Mouse (Mus musculus): ENCODE results near the gene Tnfsf13. TPM values are rescaled to one million over a fixed set of nuclear protein-coding genes. Genes with fewer than 3 reads are reported as not detected.
"Not testable (repeated sequence)": the region's sequence is repeated elsewhere in the genome, so short reads cannot be mapped to it uniquely, and the experiment has no call there.

Tnfsf13 gene
- total RNA-seq (2014; rRNA removed) (0.14 and 1.8 TPM in 2 replicates), polyA plus RNA-seq (2015; fragmentation: Nextera tagmentation; extraction: Ambion mirVana) (0.76 and 0.98 TPM in 2 replicates)

DNA sequence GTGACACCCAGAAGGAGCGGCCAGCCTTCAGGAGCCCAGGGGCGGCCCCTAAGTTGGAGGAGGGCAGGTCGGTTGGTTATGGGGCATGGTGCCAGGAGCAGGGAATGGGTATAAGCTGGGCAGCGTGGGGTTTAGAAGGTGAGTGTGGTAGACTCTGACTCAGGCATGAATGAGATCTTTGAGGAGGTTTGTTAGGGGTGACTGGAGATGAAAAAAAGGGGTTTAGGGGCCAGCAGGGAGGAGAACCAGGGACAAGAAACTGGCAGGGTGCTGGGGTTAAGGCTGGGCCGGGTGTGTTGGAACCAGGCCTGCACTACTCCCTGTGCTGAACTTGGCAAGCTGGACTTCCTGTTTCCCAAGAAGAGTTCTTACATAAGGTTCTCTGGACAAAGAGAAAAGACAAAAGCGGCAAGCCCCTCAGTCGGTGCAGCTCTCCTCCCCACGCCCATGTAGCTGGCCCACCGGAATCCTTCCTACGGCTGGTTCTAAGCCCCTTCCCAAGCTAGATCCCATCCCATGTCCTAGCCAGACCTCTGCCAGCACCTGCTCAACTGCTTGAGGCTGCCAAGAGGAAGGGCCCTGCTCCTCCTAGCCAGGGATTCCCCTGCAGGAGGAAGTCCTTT, at the start of gene Tnfsf13:
Gene Tnfsf13, minus strand, starts transcription at position 259 of the 623 bp plus-strand sequence.
- no peak within 1 kb of the TSS for H3K4me3 ChIP-seq (ENCODE audit: low read length)
- peak within 1 kb of the TSS; percentile 37; the same call in 1 of the 2 replicates for H3K9ac ChIP-seq (replicated peaks; ENCODE audit: low read length)
- no peaks in the 10 kb centered on the region for H3K9me3 ChIP-seq (ENCODE audit: low read length)
- WGBS = 25% methylated on average over 10 of the region's 10 CpGs
- no peaks in the 10 kb centered on the region for H3K27me3 ChIP-seq (ENCODE audit: insufficient read depth, low read length)
- ATAC-seq (no peak), DNase-seq (ENCODE audit: low spot score) (peak; percentile 64)
- TF ChIP-seq CTCF (IDR thresholded peaks at IDR 0.05; ENCODE audit: low read depth) = no peak
- peak within 1 kb of the TSS; percentile 79 for H3K27ac ChIP-seq
- no peak within 1 kb of the TSS for H3K4me2 ChIP-seq (ENCODE audit: low read depth, low read length)
- no peaks in the 10 kb centered on the region for H3K36me3 ChIP-seq (ENCODE audit: insufficient read depth, low read length)
- peaks cover 23% of the 10 kb centered on the region for H3K4me1 ChIP-seq (ENCODE audit: insufficient read depth, low read length)

DNA sequence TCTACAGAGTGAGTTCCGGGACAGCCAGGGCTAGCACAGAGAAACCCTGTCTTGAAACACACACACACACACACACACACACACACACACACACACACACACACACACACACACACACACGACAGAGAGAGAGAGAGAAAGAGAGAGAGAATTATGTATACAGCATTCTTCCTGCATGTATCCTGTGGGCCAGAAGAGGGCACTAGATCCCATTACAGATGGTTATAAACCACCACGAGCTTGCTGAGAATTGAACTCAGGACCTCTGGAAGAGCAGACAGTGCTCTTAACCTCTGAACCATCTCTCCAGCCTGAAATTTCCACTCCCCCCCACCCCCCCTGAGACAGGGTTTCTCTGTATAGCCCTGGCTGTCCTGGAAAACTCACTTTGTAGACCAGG, 45.8 kb upstream of the Tnfsf13 start:
- H3K4me2 ChIP-seq (ENCODE audit: low read depth, low read length); H3K9me3 ChIP-seq (ENCODE audit: low read length); H3K4me1 ChIP-seq (ENCODE audit: insufficient read depth, low read length); H3K27ac ChIP-seq; H3K27me3 ChIP-seq (ENCODE audit: insufficient read depth, low read length); ATAC-seq; DNase-seq (ENCODE audit: low spot score); H3K9ac ChIP-seq (replicated peaks; ENCODE audit: low read length); H3K4me3 ChIP-seq (ENCODE audit: low read length): not testable (repeated sequence)
- TF ChIP-seq CTCF (IDR thresholded peaks at IDR 0.05; ENCODE audit: low read depth) = peak; percentile 9; the same call in 1 of the 2 replicates
- H3K36me3 ChIP-seq (ENCODE audit: insufficient read depth, low read length) = peaks cover 24% of the 10 kb centered on the region
- 82% methylated on average over 2 of the region's 3 CpGs for WGBS

GRCm38 (mm10) chr11:69729063-69729462, 43.5 kb upstream of the Tnfsf13 start:
- Histone ChIP-seq H3K27ac (no peak overlapping the region), H3K36me3 (ENCODE audit: insufficient read depth, low read length) (peaks cover 2% of the 10 kb centered on the region), H3K4me1 (ENCODE audit: insufficient read depth, low read length) (no peaks in the 10 kb centered on the region), H3K4me3 (ENCODE audit: low read length) (no peak overlapping the region), H3K9me3 (ENCODE audit: low read length) (no peaks in the 10 kb centered on the region), H3K4me2 (ENCODE audit: low read depth, low read length) (no peak overlapping the region), H3K9ac (replicated peaks; ENCODE audit: low read length) (no peak overlapping the region), H3K27me3 (ENCODE audit: insufficient read depth, low read length) (no peaks in the 10 kb centered on the region)
- no peak for ATAC-seq
- peak; percentile 54 for TF ChIP-seq CTCF (IDR thresholded peaks at IDR 0.05; ENCODE audit: low read depth)
- DNase-seq (ENCODE audit: low spot score) = peak; percentile 69
- WGBS = 14% methylated on average over 3 of the region's 3 CpGs

DNA sequence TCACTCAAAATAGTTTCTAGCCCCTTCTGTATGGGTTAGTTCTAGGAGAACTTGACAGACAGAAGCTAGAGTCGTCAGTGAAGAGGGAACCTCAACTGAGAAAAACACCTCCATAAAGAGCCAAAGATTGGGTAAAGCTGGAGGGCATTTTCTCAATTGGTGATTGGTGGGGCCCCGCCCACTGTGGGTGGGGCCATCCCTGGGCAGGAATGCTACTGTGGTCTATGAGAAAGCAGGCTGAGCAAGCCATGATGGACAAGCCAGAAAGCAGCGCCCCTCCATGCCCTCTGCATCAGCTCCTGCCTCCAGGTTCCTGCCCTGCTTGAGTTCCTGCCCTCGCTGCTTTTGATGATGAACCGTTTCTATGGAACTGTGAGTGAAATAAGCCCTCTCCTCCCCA, 40.4 kb upstream of the Tnfsf13 start:
- Histone ChIP-seq H3K27me3 (ENCODE audit: insufficient read depth, low read length) (no peaks in the 10 kb centered on the region), H3K9me3 (ENCODE audit: low read length) (no peaks in the 10 kb centered on the region), H3K36me3 (ENCODE audit: insufficient read depth, low read length) (no peaks in the 10 kb centered on the region), H3K9ac (replicated peaks; ENCODE audit: low read length) (no peak overlapping the region), H3K4me3 (ENCODE audit: low read length) (no peak overlapping the region), H3K4me2 (ENCODE audit: low read depth, low read length) (no peak overlapping the region), H3K4me1 (ENCODE audit: insufficient read depth, low read length) (no peaks in the 10 kb centered on the region), H3K27ac (no peak overlapping the region)
- 44% methylated on average over 5 of the region's 5 CpGs for whole genome bisulfite sequencing
- no peak for TF ChIP-seq CTCF (IDR thresholded peaks at IDR 0.05; ENCODE audit: low read depth)
- DNase-seq (ENCODE audit: low spot score) (no peak), ATAC-seq (no peak)

DNA sequence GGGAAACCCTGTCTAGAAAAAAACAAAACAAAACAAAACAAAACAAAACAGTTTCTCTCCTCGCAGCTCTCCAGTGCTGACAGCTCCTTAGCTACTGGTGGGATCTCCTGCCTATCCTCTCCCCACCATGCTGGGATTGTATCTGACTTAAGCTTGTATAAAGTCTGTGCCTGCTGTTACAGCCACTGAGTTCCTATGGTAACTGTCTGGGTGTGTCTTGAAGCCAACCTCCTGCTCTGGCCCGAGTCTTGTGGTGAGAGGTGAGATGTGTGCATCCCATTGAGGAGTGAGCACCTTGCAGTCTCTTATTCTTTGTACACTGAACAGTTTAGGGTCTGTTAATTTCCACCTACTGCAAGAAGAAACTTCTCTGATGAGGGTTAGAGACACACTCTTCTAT, 37.5 kb upstream of the Tnfsf13 start:
- no peak for DNase-seq (ENCODE audit: low spot score)
- no peak overlapping the region for H3K4me3 ChIP-seq (ENCODE audit: low read length)
- H3K36me3 ChIP-seq (ENCODE audit: insufficient read depth, low read length) = no peaks in the 10 kb centered on the region
- no peaks in the 10 kb centered on the region for H3K4me1 ChIP-seq (ENCODE audit: insufficient read depth, low read length)
- H3K9ac ChIP-seq (replicated peaks; ENCODE audit: low read length) = no peak overlapping the region
- no peaks in the 10 kb centered on the region for H3K27me3 ChIP-seq (ENCODE audit: insufficient read depth, low read length)
- H3K9me3 ChIP-seq (ENCODE audit: low read length) = no peaks in the 10 kb centered on the region
- ATAC-seq = no peak
- 41% methylated on average over 2 of the region's 2 CpGs for WGBS
- H3K4me2 ChIP-seq (ENCODE audit: low read depth, low read length) = no peak overlapping the region
- no peak for TF ChIP-seq CTCF (IDR thresholded peaks at IDR 0.05; ENCODE audit: low read depth)
- H3K27ac ChIP-seq = no peak overlapping the region

- no peak for ATAC-seq
- no peak overlapping the region for H3K27ac ChIP-seq
- no peaks in the 10 kb centered on the region for H3K9me3 ChIP-seq (ENCODE audit: low read length)
- H3K27me3 ChIP-seq (ENCODE audit: insufficient read depth, low read length) = no peaks in the 10 kb centered on the region
- WGBS = 86% methylated on average over 6 of the region's 6 CpGs
- DNase-seq (ENCODE audit: low spot score) = no peak
- no peak overlapping the region for H3K9ac ChIP-seq (replicated peaks; ENCODE audit: low read length)
- H3K4me3 ChIP-seq (ENCODE audit: low read length) = no peak overlapping the region
- TF ChIP-seq CTCF (IDR thresholded peaks at IDR 0.05; ENCODE audit: low read depth) = no peak
- H3K36me3 ChIP-seq (ENCODE audit: insufficient read depth, low read length) = no peaks in the 10 kb centered on the region
- H3K4me2 ChIP-seq (ENCODE audit: low read depth, low read length) = no peak overlapping the region
- no peaks in the 10 kb centered on the region for H3K4me1 ChIP-seq (ENCODE audit: insufficient read depth, low read length)
Measured at GRCm38 (mm10) chr11:69720852-69721251, 35.3 kb upstream of the Tnfsf13 start.

DNA sequence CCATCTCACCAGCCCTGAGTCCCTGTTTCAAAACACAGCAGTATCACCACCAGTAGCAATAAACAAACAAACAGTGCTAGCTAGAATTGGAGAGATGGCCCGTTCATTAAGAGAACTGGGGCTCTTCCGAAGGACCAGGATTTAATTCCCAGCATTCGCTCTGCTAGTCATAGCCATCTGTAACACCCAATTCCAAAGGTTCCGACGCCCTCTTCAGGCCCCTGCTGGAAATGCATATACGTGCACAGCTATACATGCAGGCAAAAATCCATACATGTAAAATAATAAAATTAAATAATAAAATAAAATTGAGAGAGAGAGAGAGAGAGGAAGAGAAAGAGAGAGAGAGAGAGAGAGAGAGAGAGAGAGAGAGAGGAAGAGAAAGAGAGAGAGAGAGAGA, 33.8 kb upstream of the Tnfsf13 start:
- TF ChIP-seq CTCF (IDR thresholded peaks at IDR 0.05; ENCODE audit: low read depth) = no peak
- no peaks in the 10 kb centered on the region for H3K4me1 ChIP-seq (ENCODE audit: insufficient read depth, low read length)
- H3K27ac ChIP-seq = no peak overlapping the region
- no peak overlapping the region for H3K9ac ChIP-seq (replicated peaks; ENCODE audit: low read length)
- DNase-seq (ENCODE audit: low spot score) = no peak
- no peak overlapping the region for H3K4me3 ChIP-seq (ENCODE audit: low read length)
- WGBS = 75% methylated on average over 6 of the region's 6 CpGs
- H3K9me3 ChIP-seq (ENCODE audit: low read length) = no peaks in the 10 kb centered on the region
- no peaks in the 10 kb centered on the region for H3K36me3 ChIP-seq (ENCODE audit: insufficient read depth, low read length)
- ATAC-seq = no peak
- H3K4me2 ChIP-seq (ENCODE audit: low read depth, low read length) = no peak overlapping the region
- no peaks in the 10 kb centered on the region for H3K27me3 ChIP-seq (ENCODE audit: insufficient read depth, low read length)

Measured in hindbrain, postnatal 0 days (tissue).